Mouse (Mus musculus): Measurements from ENCODE around the gene Galntl6.
"Not testable (repeated sequence)": the region's sequence is repeated elsewhere in the genome, so short reads cannot be mapped to it uniquely, and the experiment has no call there.

Gene Galntl6

DNA sequence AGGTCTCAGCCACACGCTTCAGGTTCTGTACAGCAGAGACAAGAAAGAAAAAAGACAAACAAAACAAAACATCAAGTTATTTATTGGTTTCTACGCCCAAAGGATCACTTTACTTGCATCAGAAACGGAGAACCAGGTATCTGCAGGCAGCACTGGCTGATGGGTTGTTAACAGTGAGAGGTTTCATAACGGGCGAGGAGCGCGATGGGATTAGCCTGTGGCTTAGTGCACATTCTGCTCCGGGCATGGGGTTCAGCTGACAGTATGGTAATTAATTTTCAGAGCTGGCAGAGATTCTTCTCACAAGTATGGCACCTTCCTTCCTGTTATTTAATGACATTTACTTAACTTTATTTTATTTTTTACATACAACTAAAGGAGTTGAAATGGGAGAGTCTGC lies 1075.1 kb downstream of the Galntl6 start:
- no peak for DNase-seq

DNA sequence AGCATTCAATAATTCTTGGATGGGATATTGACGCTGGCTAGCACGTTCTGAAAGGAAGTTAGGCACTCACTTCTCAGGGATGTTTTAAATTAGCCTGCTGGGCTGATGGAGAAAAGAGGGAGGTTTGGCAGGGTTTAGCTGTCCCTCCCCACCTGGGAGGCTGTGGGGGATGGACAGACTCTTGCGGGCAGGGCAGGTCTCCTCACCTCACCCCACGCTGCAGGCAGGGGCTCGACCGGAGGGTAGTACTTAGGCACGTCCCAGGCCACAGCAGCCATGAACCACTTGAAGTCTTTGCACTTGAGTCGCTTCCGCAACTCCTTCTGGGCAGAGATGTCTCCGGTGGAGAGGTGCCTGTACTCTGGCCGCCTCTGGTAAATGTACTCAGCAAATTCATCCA lies 1075.5 kb downstream of the Galntl6 start:
- DNase-seq: no peak

DNA sequence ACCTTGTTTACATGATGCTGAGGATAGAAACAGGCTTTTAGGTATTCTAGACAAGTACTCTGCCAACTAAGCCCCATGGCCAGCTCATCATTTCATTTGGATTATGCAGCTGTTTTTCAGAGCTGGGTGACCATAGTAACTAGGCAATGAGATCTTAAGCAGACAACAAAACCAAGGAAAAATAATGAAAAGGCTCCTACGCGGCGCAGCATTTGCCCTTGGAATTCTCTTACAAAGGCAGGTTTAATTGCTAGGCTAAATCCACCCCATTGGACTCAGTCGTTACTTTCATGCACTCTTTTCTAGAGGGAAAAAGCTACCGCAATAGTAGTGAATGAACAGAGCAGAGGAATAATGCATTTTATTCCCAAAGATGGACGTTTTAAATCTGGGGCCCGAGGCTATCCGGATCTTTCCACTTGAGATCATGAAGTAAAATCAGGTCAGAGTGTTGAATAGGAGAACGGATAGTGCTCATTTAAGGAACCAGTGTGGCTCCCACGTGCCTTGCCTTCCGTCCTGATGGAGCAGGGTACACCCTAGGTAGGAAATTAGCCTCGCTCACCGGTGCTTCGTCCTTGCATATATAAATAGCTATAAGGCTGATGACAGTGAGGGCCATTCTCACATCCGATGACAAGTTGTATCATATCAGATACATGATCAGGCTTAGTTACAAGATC lies 1076.1 kb downstream of the Galntl6 start:
- DNase-seq: no peak

DNA sequence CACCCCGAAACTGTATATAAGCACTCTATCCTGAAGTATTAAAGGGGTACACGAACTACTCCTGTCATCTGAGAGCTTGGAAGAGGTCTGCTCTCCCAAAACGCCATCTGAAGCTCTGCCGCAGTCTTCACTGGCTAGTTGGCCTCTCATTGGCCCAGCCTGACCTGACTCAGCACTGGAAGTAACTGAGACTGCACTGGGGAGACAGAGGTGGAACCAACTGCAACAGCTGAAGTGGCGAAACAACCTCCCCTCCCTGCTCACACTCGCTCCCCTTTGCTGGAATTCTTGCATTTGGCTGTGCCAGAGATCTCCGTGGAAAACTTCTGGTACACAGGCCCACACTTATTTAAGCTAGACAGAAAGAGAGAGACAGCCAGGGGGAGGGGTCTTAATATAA lies 1089.3 kb downstream of the Galntl6 start:
- DNase-seq: no peak

DNA sequence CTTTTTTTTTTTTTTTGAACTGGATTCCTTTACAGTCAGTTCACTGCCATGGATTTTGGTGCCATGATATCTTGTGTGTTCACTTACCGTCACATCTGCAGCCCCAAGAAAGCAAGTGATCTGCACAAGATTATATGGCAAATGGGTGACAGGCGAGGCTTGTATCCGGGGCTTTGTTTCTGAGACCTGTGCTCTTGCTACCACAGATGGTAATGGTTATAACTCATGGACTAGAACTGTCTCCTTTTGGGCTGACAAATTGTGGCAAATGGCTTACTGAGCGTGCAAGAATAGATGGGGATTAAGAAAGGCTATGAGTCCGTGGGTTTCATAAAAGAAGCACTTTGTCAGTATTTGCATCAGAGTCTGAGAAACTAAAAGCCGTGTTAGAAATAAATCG lies 1096.4 kb downstream of the Galntl6 start:
- DNase-seq: no peak

DNA sequence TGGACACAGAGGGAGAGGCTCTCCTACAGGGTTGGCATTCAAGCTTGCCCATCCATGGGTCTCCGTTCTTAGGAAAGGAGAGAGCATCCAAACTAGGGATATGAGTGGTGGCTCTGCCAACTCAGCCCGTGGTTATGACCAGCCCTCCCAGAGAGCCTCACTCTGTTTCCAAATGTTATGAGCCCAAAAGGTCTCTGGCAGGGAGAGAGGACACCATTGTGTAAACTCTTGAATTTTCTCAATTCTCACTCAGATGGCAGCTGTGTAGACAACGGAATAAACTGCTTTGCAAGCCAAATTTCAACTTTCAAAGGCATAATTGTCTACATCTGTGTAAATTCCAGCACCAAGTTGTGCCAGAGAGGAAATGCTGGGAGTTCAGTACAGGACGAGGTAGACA lies 1105.4 kb downstream of the Galntl6 start:
- no peak for DNase-seq

DNA sequence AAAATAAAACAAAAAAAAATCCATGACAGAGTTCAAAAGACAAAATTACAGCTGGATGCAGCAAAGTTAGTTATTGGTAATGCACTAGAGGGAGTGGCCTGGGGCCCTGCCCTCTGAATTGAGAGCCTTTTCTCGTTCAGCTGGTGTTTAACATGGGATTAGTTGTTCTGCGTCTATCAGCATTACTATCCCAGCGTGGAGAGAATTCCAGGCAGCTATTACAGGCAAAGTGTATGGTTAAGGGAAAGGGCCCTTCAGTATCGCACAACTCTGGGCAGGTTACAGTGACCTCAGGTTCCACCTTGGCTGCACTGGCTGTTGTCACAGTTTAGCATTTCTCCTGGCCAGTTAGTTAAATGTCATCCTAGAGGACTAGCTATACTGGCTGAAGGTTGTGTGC lies 1107.3 kb downstream of the Galntl6 start:
- DNase-seq: no peak

DNA sequence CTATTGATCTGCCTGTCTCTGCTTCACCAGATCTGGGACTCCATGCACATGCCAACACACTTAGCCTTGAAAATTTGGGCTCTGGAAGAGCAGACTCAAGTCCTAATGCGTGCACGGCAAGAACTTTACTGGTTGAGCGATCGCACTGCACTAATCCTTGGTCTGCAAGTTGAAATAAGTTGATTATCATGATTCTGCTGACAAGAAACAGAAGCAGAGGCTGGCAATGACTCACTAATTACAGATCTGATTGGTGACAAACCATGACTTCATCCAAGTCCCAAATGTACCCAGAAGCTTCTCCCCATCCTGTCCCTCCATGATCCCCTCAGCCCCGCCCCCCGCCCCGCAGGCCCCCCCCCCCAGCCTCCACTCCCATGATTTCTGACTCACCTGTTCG lies 1108.6 kb downstream of the Galntl6 start:
- no peak for DNase-seq

DNA sequence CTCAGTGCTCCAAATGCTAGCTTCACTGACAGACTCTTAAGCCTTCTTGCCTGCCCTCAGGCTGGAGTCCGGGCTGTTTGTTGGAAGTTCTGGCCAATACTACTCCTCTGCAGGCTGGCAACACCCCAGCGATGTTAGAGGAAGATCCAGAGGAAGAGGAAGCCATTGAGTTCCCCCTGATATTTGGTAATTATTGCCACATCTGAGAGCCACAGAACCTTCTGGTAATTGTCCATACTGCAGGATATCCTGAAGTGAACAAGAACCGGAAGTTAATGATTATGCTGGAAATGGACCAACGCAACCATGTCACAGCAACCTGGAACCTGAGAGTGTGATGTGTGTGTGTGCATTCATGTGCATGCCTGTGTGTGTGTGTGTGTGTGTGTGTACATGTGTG lies 1111.2 kb downstream of the Galntl6 start:
- DNase-seq: no peak

DNA sequence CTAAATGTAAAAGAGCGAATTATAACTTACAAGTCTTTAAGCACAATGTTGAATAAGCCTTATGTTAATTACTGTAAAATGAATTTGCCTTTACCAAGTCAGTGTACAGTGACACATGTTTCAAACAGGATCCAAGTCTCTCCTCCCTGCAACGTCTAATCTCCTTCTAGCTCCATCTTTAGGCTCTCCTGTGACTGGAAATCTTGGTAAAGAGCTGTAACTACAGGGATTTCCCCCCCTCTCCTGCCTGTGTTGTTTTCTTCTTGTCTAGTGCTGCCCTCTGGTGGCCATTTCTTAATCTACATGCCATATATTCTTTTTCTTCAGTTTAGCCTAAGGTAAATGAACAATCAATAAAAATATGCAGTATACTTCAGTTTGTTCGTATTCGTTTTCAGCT lies 1112.1 kb downstream of the Galntl6 start:
- DNase-seq: peak; percentile 77

DNA sequence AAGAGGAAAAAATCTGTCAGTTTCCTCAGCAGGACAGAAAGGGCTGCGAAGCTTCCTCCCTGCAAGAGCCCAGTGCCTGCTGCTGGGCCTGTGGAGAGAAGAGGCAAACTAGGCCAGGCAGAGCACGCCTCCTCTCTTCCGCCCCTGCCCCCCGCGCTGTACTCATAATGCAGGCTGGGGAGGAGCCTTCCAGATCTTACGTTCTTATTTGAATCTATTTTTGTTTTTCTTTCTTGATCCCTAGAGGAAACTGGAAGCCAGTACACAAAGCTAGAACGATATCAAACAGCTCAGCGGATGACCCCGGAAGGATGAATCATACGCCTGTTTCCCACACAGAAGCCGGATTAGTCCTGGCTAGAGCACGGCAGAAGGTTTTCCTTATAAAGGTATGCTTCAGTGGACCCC lies 1112.6 kb downstream of the Galntl6 start:
- DNase-seq: peak; percentile 19

DNA sequence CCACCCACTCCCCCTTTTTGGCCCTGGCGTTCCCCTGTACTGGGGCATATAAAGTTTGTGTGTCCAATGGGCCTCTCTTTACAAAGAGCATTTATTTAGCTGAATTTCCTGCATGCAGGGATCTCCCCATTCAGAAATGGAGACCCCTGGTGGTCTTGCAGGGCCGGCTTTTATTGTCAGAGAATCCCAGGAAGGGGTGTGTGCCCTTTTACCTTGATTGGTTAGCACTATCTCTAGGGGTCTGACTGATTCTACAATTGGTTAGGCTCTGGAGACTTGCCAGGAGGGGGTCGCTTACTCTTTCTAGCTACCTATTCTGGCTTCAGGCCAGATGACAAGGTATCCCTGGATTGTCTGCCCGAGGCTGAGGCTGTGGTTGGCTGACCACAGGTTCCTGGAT lies 1119.0 kb downstream of the Galntl6 start:
- no peak for DNase-seq

DNA sequence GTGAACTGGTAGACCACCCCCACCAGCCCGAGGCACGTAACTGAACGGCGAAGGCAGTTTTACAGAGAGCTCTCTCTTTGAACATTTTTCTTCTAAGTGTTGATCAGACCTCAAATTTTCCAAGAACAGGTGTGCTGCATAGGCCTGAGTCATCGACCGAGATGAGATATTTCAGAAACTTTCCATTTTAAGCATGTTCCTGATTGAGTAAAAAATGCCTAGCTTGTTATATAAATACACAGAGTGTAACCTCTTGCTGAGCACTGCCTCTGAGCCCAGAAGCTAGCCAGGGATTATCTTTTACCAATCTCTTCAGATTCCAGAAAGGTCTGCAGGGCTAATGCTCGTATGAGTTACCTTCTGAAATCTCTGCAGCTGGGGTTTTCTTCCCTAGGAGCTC lies 1120.2 kb downstream of the Galntl6 start:
- DNase-seq: no peak

DNA sequence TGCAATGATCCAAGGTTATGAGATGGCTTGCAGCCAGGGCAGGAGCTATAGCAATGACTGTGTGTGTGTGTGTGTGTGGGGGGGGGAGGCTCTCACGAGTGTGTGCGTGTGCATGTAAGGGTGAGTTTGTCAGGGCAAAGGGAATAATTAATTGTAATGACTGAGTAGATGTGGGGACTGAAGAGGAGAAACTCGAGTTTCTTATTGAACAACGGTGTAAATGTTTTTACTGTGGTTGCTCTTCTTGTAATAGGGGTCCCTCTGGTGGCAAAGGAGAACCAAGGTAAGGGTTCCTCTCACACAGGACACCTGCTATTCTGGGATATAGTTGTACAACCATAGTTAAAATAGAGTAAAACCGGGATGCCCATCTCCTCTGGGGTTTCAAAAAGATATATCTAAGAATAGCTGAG lies 1121.1 kb downstream of the Galntl6 start:
- no peak for DNase-seq

DNA sequence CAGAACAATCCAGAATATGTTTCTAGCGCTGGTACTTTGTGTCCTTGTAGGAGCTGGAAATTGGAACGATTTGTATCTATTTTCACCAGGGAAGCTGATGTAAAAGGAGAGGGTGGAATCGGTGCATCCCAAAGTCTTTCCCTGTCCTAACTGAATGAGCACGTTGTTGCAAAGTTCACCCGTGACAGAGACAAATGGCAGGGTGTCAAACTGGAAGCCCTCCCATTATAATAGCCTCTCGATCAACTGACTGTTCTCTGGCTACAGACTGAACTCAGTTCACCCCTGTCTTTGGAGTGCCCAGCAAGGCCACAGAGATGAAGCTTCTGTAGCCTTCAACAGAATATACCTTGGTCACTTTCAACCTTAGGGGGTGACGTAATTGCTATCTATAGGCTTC lies 1132.9 kb downstream of the Galntl6 start:
- no peak for DNase-seq

DNA sequence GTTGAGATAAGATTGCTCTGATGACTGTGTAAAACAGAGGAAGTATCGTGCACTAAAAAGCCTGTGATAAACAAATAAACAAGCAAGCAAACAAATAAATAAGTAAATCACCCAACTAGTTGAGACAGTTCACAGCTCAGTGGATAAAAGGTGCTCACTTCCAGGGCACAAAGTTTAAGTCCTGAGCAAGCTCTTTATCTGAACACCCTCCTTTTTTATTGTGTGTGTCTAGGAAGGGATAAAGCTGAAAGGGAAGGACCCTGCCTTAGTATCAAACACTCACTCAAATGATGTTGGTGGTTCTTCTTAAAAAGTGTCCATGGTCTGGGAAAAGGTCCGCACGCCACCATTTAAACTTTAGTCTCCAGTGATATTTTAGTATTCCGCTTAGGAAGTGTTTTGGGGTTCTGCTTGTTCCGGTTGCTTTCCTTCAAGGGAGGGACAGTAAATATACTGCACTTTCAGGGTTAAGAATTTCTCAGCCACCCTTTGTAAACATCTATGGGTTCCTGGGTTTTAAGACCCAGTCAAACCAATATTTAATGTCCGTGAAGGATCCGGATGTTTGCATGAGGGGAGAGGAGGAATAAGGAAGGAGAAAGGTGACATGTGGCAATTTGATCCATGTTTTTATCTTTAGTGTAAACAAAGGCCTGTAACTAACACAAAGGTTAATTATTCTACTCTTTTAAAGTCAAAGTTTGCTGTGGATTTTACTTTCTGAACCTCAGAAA lies 1134.3 kb downstream of the Galntl6 start:
- no peak for DNase-seq

DNA sequence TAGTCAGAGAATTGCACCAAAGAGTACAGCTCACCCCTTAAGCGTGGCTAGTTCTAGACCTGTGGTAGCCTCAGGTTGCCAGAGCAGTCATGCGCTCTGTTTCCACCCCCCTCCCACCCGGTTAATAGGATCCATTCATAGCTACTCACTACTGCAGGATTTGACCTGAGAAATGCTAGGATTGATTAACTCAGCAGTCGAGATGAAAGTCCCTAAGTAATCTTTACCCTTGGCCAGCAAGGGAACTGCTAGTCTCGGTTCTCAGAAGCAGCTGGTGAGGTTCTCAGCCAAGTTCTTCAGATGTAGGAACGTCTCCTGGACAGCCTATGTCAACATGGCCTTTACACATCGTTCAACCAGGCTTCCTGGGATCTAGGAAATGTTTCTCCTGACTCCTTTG lies 1135.7 kb downstream of the Galntl6 start:
- DNase-seq: no peak

DNA sequence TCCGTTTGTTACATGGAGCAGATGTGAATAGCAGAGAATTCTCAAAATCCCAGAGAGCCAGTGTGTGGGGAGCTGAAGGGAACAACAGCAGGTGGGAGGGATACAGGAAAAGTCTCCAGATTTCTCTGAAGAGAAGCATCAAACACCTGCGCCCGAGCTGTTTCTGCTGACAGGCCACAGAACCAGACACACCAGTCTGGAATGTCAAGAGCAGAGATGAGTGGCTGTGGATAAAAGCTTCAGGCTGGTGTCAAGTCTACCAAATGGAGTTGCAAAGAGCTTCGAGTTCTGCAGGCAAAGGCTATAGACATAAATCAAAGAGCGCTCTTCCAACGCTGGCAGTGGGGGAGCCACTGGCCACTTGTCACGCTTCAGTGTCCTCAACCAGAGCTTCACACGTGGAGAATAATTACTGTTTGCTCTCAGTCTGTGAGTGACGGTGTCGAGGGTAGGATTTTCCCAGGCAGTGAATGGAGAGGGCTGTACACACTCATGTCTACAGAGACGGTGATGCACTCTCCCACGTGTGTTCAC lies 1139.6 kb downstream of the Galntl6 start:
- DNase-seq: no peak

DNA sequence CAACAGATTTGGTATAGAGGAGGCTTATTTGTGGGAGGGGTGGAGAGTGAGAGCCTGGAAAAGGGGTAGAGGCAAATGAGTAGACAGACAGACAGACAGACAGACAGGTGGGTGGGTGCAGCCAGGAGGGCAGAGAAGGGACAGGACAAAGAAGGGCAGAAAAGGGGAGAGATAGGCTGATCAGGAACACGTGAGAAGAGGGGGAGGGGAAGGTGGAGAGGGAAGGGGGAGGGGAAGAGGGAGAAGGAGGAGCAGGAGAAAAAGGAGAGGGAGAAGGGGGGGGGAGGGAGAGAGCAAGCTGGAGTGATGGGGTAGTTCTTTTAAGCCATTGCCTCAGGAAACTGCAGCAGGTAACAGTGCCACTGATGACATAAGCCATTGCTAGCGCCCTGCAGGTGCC lies 1144.9 kb downstream of the Galntl6 start:
- DNase-seq: no peak

DNA sequence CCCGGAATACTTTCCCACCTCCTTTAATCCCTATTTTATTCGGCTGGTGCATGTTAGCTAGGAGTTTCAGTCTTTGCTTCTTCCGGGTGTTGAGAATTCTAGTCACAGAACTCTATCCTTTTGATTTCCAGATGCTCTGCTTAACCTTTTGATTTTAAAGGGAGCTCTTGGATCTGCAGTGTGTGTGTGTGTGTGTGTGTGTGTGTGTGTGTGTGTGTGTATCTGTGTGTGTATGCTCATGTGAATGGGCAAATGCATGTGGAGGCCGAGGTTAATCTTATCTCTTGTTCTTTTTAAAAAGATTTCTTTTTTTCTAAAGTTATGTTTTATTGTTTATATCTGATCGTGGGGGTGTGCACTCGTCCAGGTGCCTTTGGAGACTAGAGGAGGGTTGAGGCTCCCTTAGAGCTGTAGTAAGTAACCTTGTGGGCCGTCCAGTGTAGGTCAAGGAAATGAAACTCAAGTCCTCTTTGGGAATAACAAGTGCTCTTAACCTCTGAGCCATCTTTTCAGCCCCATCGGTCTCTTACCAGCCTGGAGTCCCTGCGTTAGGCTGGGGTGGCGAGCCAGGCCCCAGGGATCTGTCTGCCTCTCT lies 1145.9 kb downstream of the Galntl6 start:
- no peak for DNase-seq

DNA sequence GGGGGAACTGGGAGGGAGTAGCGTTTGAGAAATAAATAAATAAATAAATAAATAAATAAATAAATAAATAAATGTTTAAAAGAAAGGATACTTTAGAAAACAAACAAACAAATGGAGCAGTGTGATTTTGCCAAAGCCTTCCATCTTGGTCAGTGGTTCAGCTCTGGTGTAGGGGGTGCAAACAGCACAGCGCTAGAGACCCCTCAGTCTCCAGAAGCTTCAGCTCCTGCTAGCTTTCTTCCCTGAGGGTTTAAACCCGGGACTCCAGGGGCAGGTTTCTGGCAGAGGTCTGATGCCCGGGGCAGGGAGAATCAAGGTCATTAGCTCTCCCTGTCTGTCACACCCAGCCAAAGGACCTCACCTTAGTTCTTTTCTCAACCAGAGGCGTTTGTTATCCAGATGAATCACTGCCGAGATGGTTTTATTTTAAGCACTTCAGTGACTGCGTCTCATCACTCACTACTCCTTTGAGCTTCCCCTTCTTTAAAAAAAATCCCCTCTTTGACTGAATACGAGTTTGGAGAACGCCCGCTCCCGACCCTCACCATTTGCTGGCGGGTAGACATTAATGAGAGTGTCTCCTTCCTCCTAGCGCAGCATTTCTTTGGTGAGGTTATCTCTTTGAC lies 1146.6 kb downstream of the Galntl6 start:
- no peak for DNase-seq

DNA sequence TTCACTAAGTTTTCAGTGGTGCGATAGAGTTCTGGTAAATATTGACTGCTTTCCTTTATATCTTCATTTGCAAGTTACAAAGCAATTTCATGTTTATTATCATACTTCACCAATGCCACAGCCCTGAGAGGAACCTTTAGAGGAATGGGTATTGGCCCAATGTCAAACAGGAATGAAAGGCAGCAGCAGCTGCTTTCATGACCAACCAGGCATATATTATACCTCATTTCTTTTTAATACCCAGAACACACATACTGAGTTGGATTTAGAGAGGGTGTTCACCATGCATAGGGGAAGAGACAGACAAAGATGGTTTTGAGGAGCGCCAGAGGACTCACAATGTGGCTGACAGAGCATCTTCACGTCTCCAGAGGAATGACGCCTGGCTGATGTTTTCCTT lies 1147.2 kb downstream of the Galntl6 start:
- no peak for DNase-seq

DNA sequence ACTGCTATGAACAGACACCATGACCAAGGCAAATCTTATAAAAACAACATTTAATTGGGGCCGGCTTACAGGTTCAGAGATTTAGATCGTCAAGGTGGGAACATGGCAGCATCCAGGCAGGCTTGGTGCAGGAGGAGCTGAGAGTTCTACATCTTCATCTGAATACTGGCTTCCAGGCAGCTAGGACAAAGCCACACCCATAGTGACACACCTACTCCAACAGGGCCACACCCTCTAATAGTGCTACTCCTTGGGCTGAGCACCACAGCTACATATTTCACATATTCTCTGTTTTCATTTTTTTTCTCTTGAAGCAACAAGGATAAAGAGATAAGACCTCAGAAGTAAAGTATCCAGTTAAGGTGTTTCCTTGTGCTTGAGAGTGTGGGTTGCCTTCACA lies 1149.8 kb downstream of the Galntl6 start:
- not testable (repeated sequence) for DNase-seq

DNA sequence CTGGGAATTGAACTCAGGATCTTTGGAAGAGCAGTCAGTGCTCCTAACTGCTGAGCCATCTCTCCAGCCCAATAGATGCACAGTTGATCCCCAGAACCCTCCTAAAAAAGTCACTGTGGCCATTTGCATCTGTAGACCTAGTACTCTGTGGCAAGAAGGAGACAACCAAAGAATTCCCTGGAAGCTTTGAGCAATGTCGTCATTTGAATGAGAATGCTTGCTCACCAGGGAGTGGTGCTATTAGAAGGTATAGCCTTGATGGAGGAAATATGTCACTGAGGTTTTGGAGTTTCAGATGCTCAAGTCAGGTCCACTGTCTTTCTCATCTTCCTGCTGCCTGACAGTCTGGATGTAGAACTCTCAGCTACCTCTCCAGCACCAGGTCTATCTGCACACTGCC lies 1151.5 kb downstream of the Galntl6 start:
- no peak for DNase-seq

All from right cerebral cortex, postnatal 4 days (tissue).